Mouse (Mus musculus) monocyte, adult 2 months (primary cell): ENCODE data around the gene Cmtm1.
"Not testable (repeated sequence)": the region's sequence is repeated elsewhere in the genome, so short reads cannot be mapped to it uniquely, and the experiment has no call there.

Source experiments
- DNase-seq, 2 experiments: peaks; one replicate each; pipeline ENCODE4 v3.0.0; 2022; ENCODE audit warnings: low spot score in 2 of 2, low read depth in 1 of 2

The Cmtm1 gene

DNA sequence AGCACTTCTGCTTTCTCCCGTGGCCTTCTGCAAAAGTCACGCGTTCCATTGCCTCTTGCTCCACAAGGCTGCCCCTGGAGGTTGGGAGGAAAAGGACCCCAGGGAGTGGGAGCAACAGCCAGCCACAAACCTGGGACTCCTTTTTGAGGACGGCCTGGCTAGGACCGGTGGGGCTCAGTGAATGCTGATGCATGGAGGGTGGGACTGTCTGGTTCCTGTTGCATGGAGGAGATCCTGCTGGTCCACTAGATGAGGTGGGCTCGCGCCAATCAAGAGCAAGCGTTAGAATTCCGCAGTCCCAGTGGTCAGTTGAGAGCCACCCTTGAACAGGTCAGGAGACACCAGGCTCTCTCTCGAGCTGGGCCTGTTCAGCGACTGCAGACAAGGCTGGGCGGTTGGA, 12.0 kb upstream of the Cmtm1 start, which contains the start of gene Cmtm2b:
Gene Cmtm2b, plus strand, starts transcription at position 301 of the 400 bp plus-strand sequence.
- not testable (repeated sequence) for DNase-seq

DNA sequence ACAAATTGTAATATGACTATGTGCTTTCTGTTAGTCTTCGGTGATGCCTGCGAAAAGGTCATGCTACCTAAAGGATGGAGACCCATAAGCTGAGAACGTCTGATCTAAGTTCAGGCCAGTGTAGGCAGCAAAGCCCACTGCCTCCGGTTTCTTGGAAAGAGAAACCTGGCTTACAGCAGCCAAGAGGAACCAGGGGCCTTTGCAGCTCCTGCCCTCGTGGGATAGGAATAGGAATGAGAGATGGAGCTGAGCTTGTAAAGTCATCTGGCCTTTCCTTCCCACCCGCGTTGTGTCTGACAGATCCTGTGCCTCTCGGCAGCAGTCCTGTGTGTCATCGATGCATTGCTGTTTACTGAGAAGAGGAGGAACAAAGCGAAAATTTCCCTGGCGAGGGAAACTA, 11.3 kb upstream of the Cmtm1 start, which contains the start of gene Gm11020:
Gene Gm11020, plus strand, starts transcription at position 301 of the 400 bp plus-strand sequence.
- not testable (repeated sequence) for DNase-seq

GRCm38 (mm10) chr8:104313311-104313710, 3.4 kb upstream of the Cmtm1 start:
- DNase-seq, result no peak

GRCm38 (mm10) chr8:104312023-104312422, 2.1 kb upstream of the Cmtm1 start:
- DNase-seq, result not testable (repeated sequence)

DNA sequence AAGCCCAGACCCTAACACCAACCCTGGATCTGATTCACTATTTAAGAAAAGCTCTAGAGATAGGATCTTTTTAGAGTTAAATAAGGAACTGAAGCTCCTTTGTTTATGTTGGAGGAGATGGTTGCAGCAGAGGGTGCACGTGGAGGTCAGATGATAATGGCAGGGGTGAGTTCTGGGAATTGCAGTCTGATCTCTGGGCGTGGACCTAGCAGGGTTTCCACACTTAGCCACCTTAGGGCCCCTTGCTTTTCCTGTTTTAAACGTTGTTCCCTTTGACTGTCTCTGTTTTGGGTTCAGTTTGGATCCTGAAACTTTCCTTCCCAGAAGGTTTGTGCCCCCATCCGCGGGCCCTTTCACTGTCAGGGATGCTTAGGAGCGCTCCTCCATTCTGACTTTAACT, 1.6 kb downstream of the Cmtm1 start:
- DNase-seq, result not testable (repeated sequence)

GRCm38 (mm10) chr8:104304962-104305361, 5.0 kb downstream of the Cmtm1 start:
- DNase-seq, result no peak

GRCm38 (mm10) chr8:104302536-104302935, 7.4 kb downstream of the Cmtm1 start:
- DNase-seq, result not testable (repeated sequence)

DNA sequence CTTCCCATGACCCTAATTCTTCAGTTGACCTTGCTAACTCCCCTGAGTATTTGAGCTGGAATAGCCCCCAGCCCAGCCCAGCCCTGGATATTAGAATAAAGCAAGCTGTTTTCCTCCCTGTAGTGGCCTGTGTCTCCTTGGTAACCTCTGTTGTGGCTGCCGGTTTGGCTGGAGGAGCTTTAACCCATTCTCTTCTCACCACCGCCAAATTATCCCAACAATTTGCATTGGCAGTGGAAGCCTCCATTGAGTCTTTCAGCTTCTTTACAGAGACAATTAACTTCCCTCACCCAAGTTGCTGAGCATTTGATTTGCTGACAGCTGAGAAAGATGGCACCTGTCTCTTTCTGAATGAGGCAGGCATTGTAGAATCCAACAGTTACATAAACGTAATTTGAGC, 8.4 kb downstream of the Cmtm1 start:
- not testable (repeated sequence) for DNase-seq

DNA sequence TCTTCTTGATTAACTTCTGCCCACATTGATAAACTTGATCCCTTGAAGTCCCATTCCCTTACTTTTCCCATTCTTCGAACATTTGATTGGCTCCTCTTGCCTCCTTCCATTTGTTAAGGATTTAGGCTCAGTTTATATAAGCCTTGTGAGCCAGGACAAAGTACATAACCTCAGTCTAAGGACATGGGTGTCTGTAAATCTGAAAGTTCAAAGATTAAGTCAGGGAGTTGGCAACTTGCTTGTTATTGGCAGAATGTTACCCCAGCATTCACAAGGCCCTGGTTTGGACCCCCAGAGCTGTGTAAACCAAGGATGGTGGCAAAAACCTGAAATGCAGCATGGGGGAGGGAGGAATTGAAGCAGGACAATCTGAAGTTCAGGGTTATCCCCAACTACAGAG, 15.5 kb downstream of the Cmtm1 start:
- DNase-seq, result no peak

DNA sequence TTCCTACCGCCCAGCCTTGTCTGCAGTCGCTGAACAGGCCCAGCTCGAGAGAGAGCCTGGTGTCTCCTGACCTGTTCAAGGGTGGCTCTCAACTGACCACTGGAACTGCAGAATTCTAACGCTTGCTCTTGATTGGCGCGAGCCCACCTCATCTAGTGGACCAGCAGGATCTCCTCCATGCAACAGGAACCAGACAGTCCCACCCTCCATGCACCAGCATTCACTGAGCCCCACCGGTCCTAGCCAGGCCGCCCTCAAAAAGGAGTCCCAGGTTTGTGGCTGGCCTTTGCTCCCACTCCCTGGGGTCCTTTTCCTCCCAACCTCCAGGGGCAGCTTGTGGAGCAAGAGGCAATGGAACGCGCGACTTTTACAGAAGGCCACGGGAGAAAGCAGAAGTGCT, 16.9 kb downstream of the Cmtm1 start, which contains the start of gene Cmtm2a:
Gene Cmtm2a, minus strand, starts transcription at position 101 of the 400 bp plus-strand sequence.
- DNase-seq, result not testable (repeated sequence)

DNA sequence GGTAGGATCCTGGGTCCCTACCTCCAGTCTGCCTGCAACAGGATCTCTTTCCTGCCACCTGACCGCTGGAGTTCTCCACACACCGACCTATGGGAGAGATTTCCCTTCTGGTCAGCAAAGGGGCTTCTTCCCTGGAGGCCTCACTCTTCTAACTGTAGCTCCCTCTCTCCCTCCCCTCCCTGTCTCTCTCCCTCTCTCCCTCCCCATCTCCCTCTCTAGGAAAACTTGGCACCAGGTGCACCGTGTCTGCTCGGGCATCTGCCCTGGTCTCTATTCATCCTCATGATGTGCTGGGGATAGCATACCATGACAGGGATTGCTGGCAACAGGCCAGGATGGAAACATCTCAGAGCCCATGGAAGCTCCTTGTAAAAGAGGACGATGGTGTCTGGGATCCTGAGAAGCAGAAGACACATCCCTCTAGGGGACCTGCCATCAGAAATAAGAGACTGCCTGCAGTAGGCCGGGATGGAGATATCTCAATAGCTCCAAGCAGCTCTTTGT, 41.0 kb downstream of the Cmtm1 start:
- DNase-seq, result no peak

- DNase-seq, result no peak
Measured at GRCm38 (mm10) chr8:104268368-104268767, 41.6 kb downstream of the Cmtm1 start.

GRCm38 (mm10) chr8:104264271-104264935, 45.5 kb downstream of the Cmtm1 start:
- not testable (repeated sequence) for DNase-seq

DNA sequence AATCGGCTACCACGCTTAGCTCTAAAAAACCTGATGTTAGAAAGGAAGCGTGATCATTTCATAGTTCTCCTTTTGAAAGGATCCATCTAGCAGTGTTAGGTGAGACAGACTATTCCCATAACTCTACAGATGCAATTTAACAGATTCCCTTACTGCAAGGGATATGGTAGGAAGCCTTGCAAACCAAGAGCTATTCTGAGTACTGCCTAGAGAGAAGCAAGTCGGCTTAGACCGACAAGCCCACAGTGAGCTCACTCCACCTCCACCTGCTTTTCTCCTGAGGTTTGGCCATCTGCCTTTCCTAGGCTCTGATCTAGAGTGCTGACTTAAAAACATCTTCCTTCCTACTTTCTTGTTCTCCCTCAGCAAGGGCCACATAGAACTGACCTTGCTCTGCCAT, 48.1 kb downstream of the Cmtm1 start:
- not testable (repeated sequence) for DNase-seq

GRCm38 (mm10) chr8:104253016-104253415, 56.9 kb downstream of the Cmtm1 start:
- DNase-seq, result peak in 1 of 2 experiments; percentile 39

DNA sequence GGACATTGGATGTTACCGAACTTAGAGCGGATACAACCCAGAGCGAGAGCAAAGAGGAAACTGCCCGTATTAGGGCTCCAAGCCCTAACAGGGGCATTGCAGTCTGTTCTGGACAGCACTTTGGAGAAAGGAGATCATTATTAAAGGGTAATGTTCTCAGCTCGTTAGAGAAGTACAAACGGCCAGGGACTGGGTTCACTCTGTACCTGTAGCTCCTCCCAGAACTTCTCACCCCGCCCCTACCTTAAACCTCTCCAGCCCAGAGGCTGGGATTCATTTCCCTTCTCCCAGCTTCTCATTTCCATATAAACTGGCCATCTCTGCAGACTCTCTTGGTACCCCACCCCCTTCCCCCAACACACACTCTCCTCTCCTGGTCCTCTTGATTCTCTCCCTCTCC, 58.5 kb downstream of the Cmtm1 start:
- DNase-seq, result no peak

DNA sequence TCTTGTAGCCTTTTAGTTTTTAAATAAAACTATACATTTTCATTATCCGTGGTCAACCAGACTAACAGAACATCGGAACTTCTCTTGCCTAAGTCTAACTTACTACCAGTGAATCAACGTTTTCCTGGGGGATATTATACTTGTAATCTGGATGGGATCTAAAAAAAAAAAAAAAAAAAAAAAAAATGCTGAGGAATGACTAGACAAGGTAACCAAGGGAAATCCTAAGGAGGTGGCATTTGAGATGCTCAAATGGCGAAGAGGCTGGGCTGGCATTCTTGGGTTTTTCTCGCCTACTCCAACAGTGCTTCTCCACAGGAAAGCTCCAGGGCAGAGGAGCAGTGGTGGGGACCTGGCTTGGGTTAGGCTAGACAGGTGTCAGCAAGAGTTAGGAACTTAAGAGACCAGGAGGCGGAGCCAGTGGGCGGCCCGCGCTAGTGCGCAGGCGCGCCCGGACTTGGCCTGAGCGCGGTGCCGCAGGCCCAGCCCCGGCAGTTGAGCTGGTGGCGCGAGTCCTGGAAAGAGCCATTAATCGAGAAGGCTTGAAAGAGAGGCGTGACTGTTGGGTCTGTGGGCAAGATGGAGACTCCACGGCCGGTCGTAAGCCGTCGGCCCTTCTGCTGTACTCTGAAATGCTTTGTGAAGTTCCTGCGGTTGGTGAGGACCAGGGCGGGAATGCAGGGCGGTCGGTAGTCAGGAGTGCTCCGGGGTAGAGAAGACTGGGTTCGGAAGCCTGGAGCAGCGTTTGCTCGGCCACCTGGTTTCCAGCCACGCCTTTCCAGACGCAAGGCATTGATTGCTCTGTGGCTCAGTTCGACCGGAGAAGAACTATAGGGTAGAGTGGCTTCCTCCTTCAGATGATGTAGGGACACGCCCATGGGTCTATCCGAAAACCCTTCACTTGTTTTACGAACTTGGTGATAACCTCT, 59.2 kb downstream of the Cmtm1 start, which contains the start of gene Cklf:
Gene Cklf, plus strand, starts transcription at position 423 of the 929 bp plus-strand sequence.
- DNase-seq, result peak; percentile 20 to 63

DNA sequence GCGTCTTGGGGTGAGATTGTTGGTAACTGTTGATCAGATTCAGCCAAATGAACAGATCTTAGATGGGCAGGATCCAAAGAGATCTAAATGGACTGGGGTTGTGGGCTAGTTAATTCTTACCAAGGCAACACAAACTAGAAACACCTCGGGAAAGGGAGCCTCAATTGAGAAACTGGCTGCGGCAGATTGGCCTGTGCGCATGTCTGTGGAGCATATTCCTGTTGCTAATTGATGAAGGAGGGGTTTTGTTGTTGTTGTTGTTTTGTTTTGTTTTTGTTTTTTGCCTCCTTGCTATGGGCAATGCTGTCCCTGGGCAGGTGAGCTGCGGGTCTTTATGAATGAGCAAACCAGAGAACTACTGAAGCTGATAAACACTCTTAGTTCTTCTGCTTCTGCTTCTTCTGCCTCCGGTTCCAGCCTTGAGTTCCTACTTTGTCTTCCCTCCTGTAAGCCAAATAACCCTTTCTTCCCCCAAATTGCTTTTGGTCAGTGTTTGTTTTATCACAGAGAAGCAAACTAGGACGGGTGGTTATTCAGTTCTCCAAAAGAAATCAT, 60.4 kb downstream of the Cmtm1 start:
- DNase-seq, result no peak

GRCm38 (mm10) chr8:104248276-104248675, 61.7 kb downstream of the Cmtm1 start, which contains the start of gene Tk2:
Gene Tk2, minus strand, starts transcription at chr8:104248558.
- peak; percentile 20 to 53 for DNase-seq

DNA sequence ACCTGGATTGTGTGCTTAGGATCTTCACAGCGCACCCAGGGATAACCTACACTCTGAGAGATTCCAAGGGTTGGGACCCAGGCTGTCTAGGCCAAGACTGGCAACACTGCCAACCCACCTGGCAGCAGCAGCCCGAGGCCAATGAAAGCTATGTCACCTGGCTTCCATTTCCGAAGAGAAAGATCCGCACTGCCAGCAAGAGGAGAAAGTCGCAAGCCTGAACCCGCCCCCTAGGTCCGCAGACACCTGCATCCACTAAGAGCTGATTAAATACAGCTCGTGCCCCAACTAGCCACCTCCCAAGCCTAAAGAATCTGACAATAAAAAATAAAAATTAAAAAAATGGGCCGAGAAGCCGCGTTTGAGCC, 62.1 kb downstream of the Cmtm1 start:
- no peak for DNase-seq
